Mouse (Mus musculus): ENCODE measurements around the gene AI413582. TPM values are rescaled to one million over a fixed set of nuclear protein-coding genes. Genes with fewer than 3 reads are reported as not detected.

Gene AI413582
- polyA plus RNA-seq, 1 experiment from 2014 or later, result 37.4 TPM

DNA sequence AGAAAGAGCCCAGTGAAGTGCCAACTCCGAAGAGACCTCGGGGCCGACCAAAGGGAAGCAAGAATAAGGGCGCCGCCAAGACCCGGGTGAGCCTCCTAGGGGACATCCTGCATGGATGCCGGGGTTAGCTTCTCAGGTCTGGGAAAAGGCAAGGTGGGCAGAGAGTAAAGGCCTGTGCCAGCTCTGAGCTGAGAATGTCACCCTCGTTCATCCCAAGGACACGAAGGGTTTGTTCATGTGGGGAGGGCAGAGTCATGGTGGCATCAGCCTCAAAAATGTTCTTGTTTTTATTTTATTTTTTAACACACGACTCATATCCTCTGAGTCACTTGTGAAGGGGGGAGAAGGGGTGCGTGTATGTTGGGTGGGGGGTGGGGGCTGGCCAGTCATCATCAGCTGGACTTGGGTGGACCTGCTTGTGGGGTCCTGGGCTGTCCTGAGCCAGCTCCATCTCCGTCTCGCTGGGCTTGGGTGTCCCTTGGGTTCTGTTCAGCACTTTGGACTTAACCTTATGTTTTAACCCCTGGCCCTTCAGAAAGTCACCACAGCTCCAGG lies 4.6 kb downstream of the AI413582 start:
- no peak overlapping the region for H3K9ac ChIP-seq (ENCODE audit: low read length)
- H3K4me3 ChIP-seq (ENCODE audit: low read depth, low read length), result no peak overlapping the region
- H3K4me2 ChIP-seq (ENCODE audit: low read length), result no peak overlapping the region
- ATAC-seq (replicated peaks; ENCODE audit: low FRiP score, low TSS enrichment, low read depth) (no peak), DNase-seq (ENCODE audit: low spot score) (no peak)
- H3K4me1 ChIP-seq (replicated peaks; ENCODE audit: control insufficient read depth, insufficient read depth, low read length), result peaks cover 20% of the 10 kb centered on the region
- H3K27ac ChIP-seq (ENCODE audit: low read depth), result no peak overlapping the region
- 84% methylated on average over 13 of the region's 13 CpGs for WGBS
- peaks cover 17% of the 10 kb centered on the region; the same call in 1 of the 2 replicates for H3K36me3 ChIP-seq (ENCODE audit: control insufficient read depth, insufficient read depth, low read length)
- no peaks in the 10 kb centered on the region for H3K27me3 ChIP-seq (replicated peaks; ENCODE audit: control insufficient read depth, insufficient read depth, low read length)
- H3K9me3 ChIP-seq (ENCODE audit: control insufficient read depth, low read length), result no peaks in the 10 kb centered on the region

DNA sequence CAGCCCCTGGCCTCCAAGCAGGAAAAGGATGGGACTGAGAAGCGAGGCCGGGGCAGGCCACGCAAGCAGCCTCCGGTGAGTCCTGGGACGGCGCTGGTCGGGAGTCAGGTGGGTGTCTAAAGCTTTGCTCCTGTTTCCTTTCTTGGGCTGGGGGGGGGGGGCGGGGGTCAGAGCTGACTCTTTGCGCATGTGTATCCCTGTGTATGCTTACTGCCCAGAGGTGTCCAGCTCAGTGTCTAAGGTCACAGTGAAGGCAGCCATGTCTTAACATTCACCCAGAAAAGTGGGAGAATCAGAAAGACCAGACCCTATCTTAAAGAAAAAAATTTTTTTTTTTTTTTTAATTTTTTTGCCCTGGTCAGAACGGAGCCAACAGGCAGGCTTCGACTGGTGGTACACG lies 6.0 kb downstream of the AI413582 start:
- ATAC-seq (replicated peaks; ENCODE audit: low FRiP score, low TSS enrichment, low read depth) (no peak), DNase-seq (ENCODE audit: low spot score) (no peak)
- Histone ChIP-seq H3K9ac (ENCODE audit: low read length) (no peak overlapping the region), H3K4me1 (replicated peaks; ENCODE audit: control insufficient read depth, insufficient read depth, low read length) (peaks cover 20% of the 10 kb centered on the region), H3K27ac (ENCODE audit: low read depth) (no peak overlapping the region), H3K9me3 (ENCODE audit: control insufficient read depth, low read length) (no peaks in the 10 kb centered on the region), H3K4me3 (ENCODE audit: low read depth, low read length) (no peak overlapping the region), H3K36me3 (ENCODE audit: control insufficient read depth, insufficient read depth, low read length) (peaks cover 17% of the 10 kb centered on the region; the same call in 1 of the 2 replicates), H3K4me2 (ENCODE audit: low read length) (peak overlapping the region; percentile 69; the same call in 1 of the 2 replicates), H3K27me3 (replicated peaks; ENCODE audit: control insufficient read depth, insufficient read depth, low read length) (no peaks in the 10 kb centered on the region)
- WGBS, result 64% methylated on average over 12 of the region's 12 CpGs

DNA sequence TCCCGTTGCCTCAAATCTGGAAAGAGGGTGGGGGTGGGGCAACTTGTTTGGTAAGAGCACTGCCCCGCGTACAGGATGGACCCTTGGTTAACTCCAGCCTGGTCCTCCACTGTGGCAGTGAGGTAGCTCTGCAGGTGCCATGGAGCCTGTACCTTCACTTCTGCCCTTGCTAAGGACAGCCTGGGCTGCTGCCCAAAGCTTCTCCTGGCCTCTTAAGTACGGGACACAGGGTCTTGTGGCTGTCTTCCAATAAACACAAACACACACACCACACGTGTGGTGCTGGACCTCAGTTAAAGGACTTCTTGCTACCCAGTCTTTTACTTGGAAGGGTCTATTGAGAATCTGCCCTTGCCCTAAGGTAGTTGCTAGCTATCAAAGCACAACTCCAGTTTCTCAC lies 6.7 kb downstream of the AI413582 start:
- Histone ChIP-seq H3K27me3 (replicated peaks; ENCODE audit: control insufficient read depth, insufficient read depth, low read length) (no peaks in the 10 kb centered on the region), H3K4me3 (ENCODE audit: low read depth, low read length) (peak overlapping the region; percentile 58), H3K9ac (ENCODE audit: low read length) (no peak overlapping the region), H3K36me3 (ENCODE audit: control insufficient read depth, insufficient read depth, low read length) (peaks cover 17% of the 10 kb centered on the region; the same call in 1 of the 2 replicates), H3K4me1 (replicated peaks; ENCODE audit: control insufficient read depth, insufficient read depth, low read length) (peaks cover 23% of the 10 kb centered on the region), H3K4me2 (ENCODE audit: low read length) (peak overlapping the region; percentile 69), H3K27ac (ENCODE audit: low read depth) (no peak overlapping the region), H3K9me3 (ENCODE audit: control insufficient read depth, low read length) (no peaks in the 10 kb centered on the region)
- ATAC-seq (replicated peaks; ENCODE audit: low FRiP score, low TSS enrichment, low read depth) (no peak), DNase-seq (ENCODE audit: low spot score) (no peak)
- 12% methylated on average over 5 of the region's 5 CpGs for whole genome bisulfite sequencing

DNA sequence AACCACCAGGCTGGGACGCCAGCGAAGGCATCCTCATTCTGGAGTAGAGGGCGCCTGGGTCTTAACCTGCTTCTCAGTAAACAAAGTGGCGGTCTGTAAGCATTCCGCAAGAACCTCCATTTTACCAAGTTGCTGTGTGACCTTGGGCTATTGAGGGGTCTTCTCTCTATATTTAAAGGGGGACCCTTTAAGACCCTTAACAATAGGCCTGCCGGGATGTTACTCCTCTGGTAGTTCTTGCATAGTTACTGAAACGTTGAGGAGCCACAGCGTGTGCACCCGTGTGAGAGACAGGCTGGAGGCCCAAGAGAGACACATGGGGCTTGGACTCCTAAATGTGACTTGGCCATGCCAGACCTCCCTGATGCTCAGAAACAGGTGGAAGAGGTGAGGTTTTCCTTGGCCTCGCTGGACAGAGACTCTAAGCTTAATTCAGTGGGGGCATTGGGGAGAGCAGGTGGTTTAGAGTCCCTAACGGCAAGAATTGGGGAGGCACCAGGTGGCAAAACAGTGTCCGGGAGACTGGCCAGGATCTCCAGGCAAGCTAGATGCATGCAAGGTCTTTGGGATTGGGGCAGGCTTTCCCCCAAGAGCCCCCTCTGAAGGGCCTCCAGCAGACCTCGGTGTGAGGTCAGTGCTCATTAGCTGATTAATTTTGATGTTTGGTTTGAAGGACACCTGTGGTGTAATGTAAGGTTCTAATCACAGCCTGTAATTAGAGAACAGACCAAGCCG lies 7.5 kb downstream of the AI413582 start:
- peaks cover 17% of the 10 kb centered on the region; the same call in 1 of the 2 replicates for H3K36me3 ChIP-seq (ENCODE audit: control insufficient read depth, insufficient read depth, low read length)
- H3K4me2 ChIP-seq (ENCODE audit: low read length), result peak overlapping the region; percentile 69
- H3K4me1 ChIP-seq (replicated peaks; ENCODE audit: control insufficient read depth, insufficient read depth, low read length), result peaks cover 23% of the 10 kb centered on the region
- ATAC-seq (replicated peaks; ENCODE audit: low FRiP score, low TSS enrichment, low read depth) (no peak), DNase-seq (ENCODE audit: low spot score) (no peak)
- no peaks in the 10 kb centered on the region for H3K9me3 ChIP-seq (ENCODE audit: control insufficient read depth, low read length)
- peak overlapping the region; percentile 58 for H3K4me3 ChIP-seq (ENCODE audit: low read depth, low read length)
- H3K27me3 ChIP-seq (replicated peaks; ENCODE audit: control insufficient read depth, insufficient read depth, low read length), result no peaks in the 10 kb centered on the region
- peak overlapping the region; percentile 92 for H3K27ac ChIP-seq (ENCODE audit: low read depth)
- H3K9ac ChIP-seq (ENCODE audit: low read length), result peak overlapping the region; percentile 82
- 7% methylated on average over 14 of the region's 14 CpGs for WGBS

GRCm38 (mm10) chr17:27557181-27557926 lies 8.2 kb downstream of the AI413582 start:
- no peaks in the 10 kb centered on the region for H3K9me3 ChIP-seq (ENCODE audit: control insufficient read depth, low read length)
- H3K27ac ChIP-seq (ENCODE audit: low read depth), result peak overlapping the region; percentile 92
- WGBS, result under 1% methylated on average over 58 of the region's 75 CpGs
- H3K9ac ChIP-seq (ENCODE audit: low read length), result peak overlapping the region; percentile 82
- peaks cover 17% of the 10 kb centered on the region; the same call in 1 of the 2 replicates for H3K36me3 ChIP-seq (ENCODE audit: control insufficient read depth, insufficient read depth, low read length)
- peak overlapping the region; percentile 69 for H3K4me2 ChIP-seq (ENCODE audit: low read length)
- ATAC-seq (replicated peaks; ENCODE audit: low FRiP score, low TSS enrichment, low read depth) (peak; percentile 9; the same call in 1 of the 2 replicates), DNase-seq (ENCODE audit: low spot score) (peak; percentile 82)
- H3K4me1 ChIP-seq (replicated peaks; ENCODE audit: control insufficient read depth, insufficient read depth, low read length), result peaks cover 23% of the 10 kb centered on the region
- H3K4me3 ChIP-seq (ENCODE audit: low read depth, low read length), result peak overlapping the region; percentile 58
- no peaks in the 10 kb centered on the region for H3K27me3 ChIP-seq (replicated peaks; ENCODE audit: control insufficient read depth, insufficient read depth, low read length)

DNA sequence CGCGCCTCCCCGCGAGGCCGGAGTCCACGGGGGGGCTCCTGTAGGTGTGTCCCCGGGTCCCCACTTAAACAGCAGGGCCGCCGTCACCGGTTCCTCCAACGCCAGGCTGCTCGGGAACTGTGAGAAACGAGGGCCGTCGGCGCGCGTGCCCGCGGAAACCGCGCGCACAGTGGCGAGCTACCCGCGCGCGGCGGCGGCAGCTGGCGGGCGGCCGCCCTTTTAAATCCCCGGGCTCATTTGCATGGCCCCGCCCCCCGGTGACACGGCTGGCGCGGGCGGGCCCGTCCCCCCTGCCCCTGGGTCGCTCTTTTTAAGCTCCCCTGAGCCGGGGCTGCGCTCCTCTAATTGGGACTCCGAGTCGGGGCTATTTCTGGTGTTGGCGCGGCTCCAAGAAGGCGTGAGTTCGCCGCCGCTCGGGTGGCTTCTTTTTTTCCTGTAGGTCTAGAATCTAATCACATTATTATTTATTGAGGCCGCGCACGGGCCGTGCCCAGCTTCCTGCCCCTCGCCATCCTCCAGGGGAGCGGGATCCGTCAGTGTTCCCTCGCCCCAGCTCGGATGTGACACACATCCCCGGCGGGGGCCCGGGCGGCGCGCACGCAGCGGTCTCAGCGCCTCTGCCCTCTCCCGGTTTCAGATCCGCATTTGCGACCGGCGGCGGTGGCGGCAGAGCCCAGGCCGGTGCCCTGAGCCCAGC lies 9.1 kb downstream of the AI413582 start, which contains the start of gene Hmga1:
TSS of gene Hmga1 (plus strand) at position 183 of the 697 bp plus-strand sequence.
- peak within 1 kb of the TSS; percentile 92 for H3K27ac ChIP-seq (ENCODE audit: low read depth)
- peak within 1 kb of the TSS; percentile 82 for H3K9ac ChIP-seq (ENCODE audit: low read length)
- WGBS, result under 1% methylated on average over 79 of the region's 79 CpGs
- H3K36me3 ChIP-seq (ENCODE audit: control insufficient read depth, insufficient read depth, low read length), result peaks cover 15% of the 10 kb centered on the region; the same call in 1 of the 2 replicates
- peaks cover 15% of the 10 kb centered on the region for H3K4me1 ChIP-seq (replicated peaks; ENCODE audit: control insufficient read depth, insufficient read depth, low read length)
- ATAC-seq (replicated peaks; ENCODE audit: low FRiP score, low TSS enrichment, low read depth) (peak; percentile 73), DNase-seq (ENCODE audit: low spot score) (peak; percentile 93)
- peak within 1 kb of the TSS; percentile 69 for H3K4me2 ChIP-seq (ENCODE audit: low read length)
- H3K9me3 ChIP-seq (ENCODE audit: control insufficient read depth, low read length), result no peaks in the 10 kb centered on the region
- peak within 1 kb of the TSS; percentile 58 for H3K4me3 ChIP-seq (ENCODE audit: low read depth, low read length)
- no peaks in the 10 kb centered on the region for H3K27me3 ChIP-seq (replicated peaks; ENCODE audit: control insufficient read depth, insufficient read depth, low read length)

DNA sequence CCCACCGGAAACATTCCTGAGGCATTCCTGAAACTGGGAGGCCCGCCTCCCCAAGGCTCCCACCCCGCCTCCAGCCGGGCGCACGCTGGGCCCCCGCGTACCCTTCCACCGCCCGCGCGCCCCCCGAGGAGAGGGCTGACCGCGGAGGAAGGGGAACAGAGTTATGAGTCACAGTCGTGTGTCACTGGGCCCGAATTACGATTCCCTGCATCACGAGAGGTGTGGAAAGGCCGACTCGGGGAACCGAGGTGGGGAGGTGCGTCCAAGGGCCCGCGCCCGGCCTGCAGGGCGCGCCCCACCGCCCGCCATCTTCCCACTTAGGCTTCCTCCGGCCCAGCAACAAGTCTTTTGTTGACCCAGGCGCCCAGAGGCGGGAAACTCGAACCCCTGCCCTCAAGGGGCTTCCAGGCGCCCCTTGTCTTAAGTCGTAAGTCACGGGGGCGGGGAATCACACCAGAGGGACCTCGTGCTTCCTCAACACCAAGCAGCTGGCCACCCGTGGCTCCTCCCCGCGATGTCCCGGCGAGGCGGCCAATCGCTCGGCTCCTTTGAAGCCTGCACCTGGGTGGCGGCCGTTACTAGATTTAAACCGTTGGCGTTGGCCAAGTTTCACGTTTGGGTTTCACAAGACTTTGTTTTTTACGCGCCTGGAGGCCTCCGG lies 9.9 kb downstream of the AI413582 start:
- Histone ChIP-seq H3K4me2 (ENCODE audit: low read length) (peak overlapping the region; percentile 69), H3K27me3 (replicated peaks; ENCODE audit: control insufficient read depth, insufficient read depth, low read length) (no peaks in the 10 kb centered on the region), H3K4me1 (replicated peaks; ENCODE audit: control insufficient read depth, insufficient read depth, low read length) (peaks cover 13% of the 10 kb centered on the region), H3K4me3 (ENCODE audit: low read depth, low read length) (peak overlapping the region; percentile 58), H3K36me3 (ENCODE audit: control insufficient read depth, insufficient read depth, low read length) (0 out of 2 replicates have a peak, but pooled peaks cover 7% of the 10 kb centered on the region), H3K9ac (ENCODE audit: low read length) (peak overlapping the region; percentile 82), H3K9me3 (ENCODE audit: control insufficient read depth, low read length) (no peaks in the 10 kb centered on the region), H3K27ac (ENCODE audit: low read depth) (peak overlapping the region; percentile 92)
- ATAC-seq (replicated peaks; ENCODE audit: low FRiP score, low TSS enrichment, low read depth), result peak; percentile 61
- peak; percentile 92 for DNase-seq (ENCODE audit: low spot score)
- WGBS, result 2% methylated on average over 54 of the region's 55 CpGs
